Mouse (Mus musculus) intestine, postnatal 0 days (tissue): ENCODE data around the gene Brca1. TPM values are rescaled to one million over a fixed set of nuclear protein-coding genes. Genes with fewer than 3 reads are reported as not detected.

ENCODE experiments used
- ATAC-seq: fragments of 200-750 bp; cut with Nextera tagmentation; 2 replicates; pipeline ENCODE4 v1.8.0; 2017; ENCODE audit warnings: mild to moderate bottlenecking, moderate TSS enrichment, moderate library complexity
- H3K27ac ChIP-seq: fragments of 300-500 bp; sonication (generic); 2 replicates; pipeline ENCODE4 v1.5.1; 2014; ENCODE audit warnings: mild to moderate bottlenecking, low read depth, low read length, moderate library complexity
- H3K27me3 ChIP-seq: fragments of 300-500 bp; sonication (generic); replicated peaks from 2 replicates; pipeline ENCODE4 v1.6.1; 2014; ENCODE audit warnings: low read length, mixed read lengths; ENCODE audit not compliant: control insufficient read depth, insufficient read depth
- H3K36me3 ChIP-seq: fragments of 300-500 bp; sonication (generic); 2 replicates; pipeline ENCODE4 v1.6.1; 2014; ENCODE audit warnings: mild to moderate bottlenecking, moderate library complexity; ENCODE audit not compliant: control insufficient read depth, insufficient read depth
- H3K4me1 ChIP-seq: fragments of 300-500 bp; sonication (generic); replicated peaks from 2 replicates; pipeline ENCODE4 v1.6.1; 2014; ENCODE audit warnings: antibody characterized with exemption, low read length, mixed read lengths; ENCODE audit not compliant: control insufficient read depth, insufficient read depth
- H3K4me2 ChIP-seq: fragments of 300-500 bp; sonication (generic); replicated peaks from 2 replicates; pipeline ENCODE4 v1.6.1; 2014; ENCODE audit warnings: low read depth, mild to moderate bottlenecking, moderate library complexity
- H3K4me3 ChIP-seq: fragments of 300-500 bp; sonication (generic); 2 replicates; pipeline ENCODE4 v1.5.1; 2014; ENCODE audit warnings: low read depth, low read length
- H3K9ac ChIP-seq: fragments of 300-500 bp; sonication (generic); 2 replicates; pipeline ENCODE4 v1.6.1; 2014; ENCODE audit warnings: mild to moderate bottlenecking, low read depth, low read length
- H3K9me3 ChIP-seq: fragments of 300-500 bp; sonication (generic); 2 replicates; pipeline ENCODE4 v1.6.1; 2016; ENCODE audit warnings: mixed run types; ENCODE audit not compliant: control insufficient read depth
- CTCF ChIP-seq: sonication (generic); IDR thresholded peaks from 2 replicates; pipeline ENCODE4 v1.5.1; 2016; ENCODE audit warnings: low read depth, mild to moderate bottlenecking, control low read depth, antibody characterized with exemption, moderate library complexity
- WGBS: fragments of 180-500 bp; shearing (Covaris S2); extraction: QIAGEN DNeasy Blood & Tissue Kit; methylation state at CpG from one replicate; pipeline ENCODE4 v1.1.7; 2014; 5-methylcytosine and 5-hydroxymethylcytosine counted together
- polyA plus RNA-seq: library from polyadenylated mRNA; unstranded; fragments of >200 nt; fragmentation: Nextera tagmentation; extraction: Ambion mirVana; gene quantifications from 2 replicates; pipeline ENCODE4 v1.2.1, GENCODE M21; 2015

The Brca1 gene
- polyA plus RNA-seq, 1 experiment from 2014 or later, result 2.3 TPM

- Histone ChIP-seq H3K9ac (no peak overlapping the region), H3K4me1 (no peaks in the 10 kb centered on the region), H3K4me2 (no peak overlapping the region), H3K4me3 (no peak overlapping the region), H3K9me3 (no peaks in the 10 kb centered on the region), H3K27me3 (no peaks in the 10 kb centered on the region), H3K36me3 (peaks cover 14% of the 10 kb centered on the region; the same call in 1 of the 2 replicates), H3K27ac (no peak overlapping the region)
- 71% methylated on average over 8 of the region's 8 CpGs for WGBS
- ATAC-seq, result no peak
- TF ChIP-seq CTCF, result no peak
Observed at GRCm38 (mm10) chr11:101524446-101524845, 27.3 kb downstream of the Brca1 start.

DNA sequence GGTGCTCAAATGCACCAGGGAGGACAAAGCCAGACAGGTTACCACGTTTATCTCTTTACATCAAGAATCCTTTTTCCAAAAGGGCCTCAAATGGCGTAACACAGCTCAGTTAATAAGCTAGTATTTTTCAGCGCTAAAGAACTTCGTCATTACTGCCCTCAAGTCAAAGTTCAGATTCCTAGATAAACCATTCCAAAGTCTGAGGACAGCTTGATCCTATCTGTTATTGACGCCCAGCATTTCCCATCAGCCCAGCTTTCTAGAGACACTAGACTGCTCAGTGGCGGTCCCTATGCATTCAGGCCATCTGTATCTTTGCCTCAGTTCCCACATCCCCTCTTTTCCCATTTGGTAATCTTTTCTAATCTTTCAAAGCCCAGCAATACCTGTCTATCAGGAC, 32.4 kb downstream of the Brca1 start:
- no peaks in the 10 kb centered on the region for H3K4me1 ChIP-seq
- ATAC-seq, result peak; percentile 61; the same call in 1 of the 2 replicates
- 47% methylated on average over 6 of the region's 6 CpGs for WGBS
- no peak overlapping the region for H3K27ac ChIP-seq
- H3K27me3 ChIP-seq, result no peaks in the 10 kb centered on the region
- H3K9ac ChIP-seq, result no peak overlapping the region
- H3K9me3 ChIP-seq, result no peaks in the 10 kb centered on the region
- 0 out of 2 replicates have a peak overlapping the region, but pooled peaks have one; percentile 6 for H3K4me2 ChIP-seq
- peaks cover under 1% of the 10 kb centered on the region; the same call in 1 of the 2 replicates for H3K36me3 ChIP-seq
- no peak for TF ChIP-seq CTCF
- no peak overlapping the region for H3K4me3 ChIP-seq

- TF ChIP-seq CTCF, result peak; percentile 56
- Histone ChIP-seq H3K4me1 (no peaks in the 10 kb centered on the region), H3K4me3 (no peak overlapping the region), H3K4me2 (0 out of 2 replicates have a peak overlapping the region, but pooled peaks have one; percentile 6), H3K9me3 (no peaks in the 10 kb centered on the region), H3K27ac (no peak overlapping the region), H3K9ac (no peak overlapping the region), H3K36me3 (peaks cover 2% of the 10 kb centered on the region), H3K27me3 (no peaks in the 10 kb centered on the region)
- 75% methylated on average over 5 of the region's 5 CpGs for WGBS
- ATAC-seq, result no peak
Observed at GRCm38 (mm10) chr11:101518937-101519336, 32.8 kb downstream of the Brca1 start.

DNA sequence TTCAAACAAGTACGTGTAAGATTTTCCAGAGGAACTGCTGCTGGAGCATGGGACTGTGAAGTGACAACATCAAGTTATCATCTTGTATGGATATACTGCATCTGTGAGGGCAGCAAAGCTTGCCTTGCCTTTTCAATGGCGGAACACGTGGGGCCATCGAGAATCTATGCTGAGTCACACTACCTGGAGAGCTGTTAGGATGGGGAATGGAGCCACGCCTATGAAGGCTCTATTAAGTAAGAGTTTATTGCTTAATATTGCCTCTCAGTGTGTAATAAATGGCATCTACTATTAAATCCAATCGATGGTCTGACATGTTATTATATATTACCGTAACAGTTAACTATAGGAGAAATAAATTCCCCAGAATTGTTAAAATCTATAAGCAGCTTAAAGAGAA, 44.7 kb downstream of the Brca1 start:
- H3K9me3 ChIP-seq, result no peaks in the 10 kb centered on the region
- 54% methylated on average over 7 of the region's 7 CpGs for WGBS
- H3K4me1 ChIP-seq, result no peaks in the 10 kb centered on the region
- H3K4me2 ChIP-seq, result no peak overlapping the region
- no peak overlapping the region for H3K27ac ChIP-seq
- no peaks in the 10 kb centered on the region for H3K27me3 ChIP-seq
- H3K9ac ChIP-seq, result no peak overlapping the region
- peaks cover 12% of the 10 kb centered on the region; the same call in 1 of the 2 replicates for H3K36me3 ChIP-seq
- no peak overlapping the region for H3K4me3 ChIP-seq
- TF ChIP-seq CTCF, result no peak
- ATAC-seq, result peak; percentile 85; the same call in 1 of the 2 replicates

DNA sequence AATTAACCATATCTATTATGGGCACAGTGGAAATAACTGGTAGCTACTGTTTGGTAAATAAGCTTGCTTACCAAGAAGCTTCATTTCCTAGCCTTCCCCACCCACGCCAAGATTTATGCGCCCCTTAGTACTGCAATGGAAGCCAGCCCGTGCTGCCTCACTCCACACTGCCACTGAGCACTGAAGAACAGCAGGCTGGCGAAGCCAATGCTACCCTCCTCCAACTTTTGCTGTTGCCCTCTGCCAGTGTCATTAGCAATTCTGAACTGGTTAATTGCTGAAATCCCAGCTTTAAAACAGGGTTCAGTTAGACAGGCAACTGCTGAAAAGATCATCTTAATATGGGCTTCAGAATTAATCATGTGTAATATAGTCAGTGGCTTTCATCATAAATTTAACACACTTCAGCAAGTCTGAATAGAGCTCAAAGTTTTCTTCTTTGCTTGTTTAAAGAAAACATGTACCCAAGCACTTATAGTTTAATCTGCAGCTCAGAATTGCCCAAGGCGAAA, 45.4 kb downstream of the Brca1 start:
- H3K4me1 ChIP-seq, result no peaks in the 10 kb centered on the region
- H3K9ac ChIP-seq, result no peak overlapping the region
- WGBS, result 85% methylated on average over 5 of the region's 5 CpGs
- TF ChIP-seq CTCF, result no peak
- H3K4me2 ChIP-seq, result no peak overlapping the region
- H3K4me3 ChIP-seq, result no peak overlapping the region
- no peak overlapping the region for H3K27ac ChIP-seq
- no peaks in the 10 kb centered on the region for H3K27me3 ChIP-seq
- H3K9me3 ChIP-seq, result no peaks in the 10 kb centered on the region
- ATAC-seq, result no peak
- H3K36me3 ChIP-seq, result peaks cover 15% of the 10 kb centered on the region; the same call in 1 of the 2 replicates

DNA sequence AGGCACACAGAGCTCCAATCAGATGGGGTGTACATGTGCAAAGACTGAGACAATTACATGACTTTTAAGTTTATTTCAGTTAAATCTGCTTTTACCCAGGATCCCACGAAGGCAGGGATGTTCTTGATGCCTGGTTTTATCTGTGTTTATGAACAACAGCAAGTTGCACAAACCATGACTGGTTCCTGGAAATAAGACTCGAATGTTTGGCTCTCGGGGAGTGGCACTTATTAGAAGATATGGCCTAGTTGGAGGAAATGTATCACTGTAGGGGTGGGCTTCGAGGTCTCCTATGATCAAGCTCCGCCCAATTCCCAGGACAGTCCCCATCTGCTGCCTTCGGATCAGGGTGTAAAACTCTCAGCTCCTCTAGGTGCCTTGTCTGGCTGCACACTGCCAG, 65.6 kb downstream of the Brca1 start:
- H3K4me1 ChIP-seq, result 0 out of 2 replicates have a peak, but pooled peaks cover 2% of the 10 kb centered on the region

More for the DNA sequence above, 65.6 kb downstream of the Brca1 start:
- TF ChIP-seq CTCF, result no peak
- Histone ChIP-seq H3K27me3 (no peaks in the 10 kb centered on the region), H3K4me3 (no peak overlapping the region), H3K36me3 (peaks cover 21% of the 10 kb centered on the region; the same call in 1 of the 2 replicates), H3K9me3 (no peaks in the 10 kb centered on the region), H3K4me2 (no peak overlapping the region), H3K27ac (no peak overlapping the region), H3K9ac (no peak overlapping the region)
- WGBS, result 34% methylated on average over 6 of the region's 6 CpGs
- ATAC-seq, result no peak
